Mouse (Mus musculus) stomach, postnatal 0 days (tissue): ENCODE measurements around the gene Pla2g2f.

Experiments used
- CTCF ChIP-seq: IDR thresholded peaks from 2 replicates; pipeline ENCODE4 v1.5.1; 2016; ENCODE audit warnings: antibody characterized with exemption, low read depth, mild to moderate bottlenecking, moderate library complexity
- EP300 ChIP-seq: optimal IDR thresholded peaks from 2 replicates; pipeline ENCODE3; 2016; ENCODE audit warnings: antibody characterized with exemption

DNA sequence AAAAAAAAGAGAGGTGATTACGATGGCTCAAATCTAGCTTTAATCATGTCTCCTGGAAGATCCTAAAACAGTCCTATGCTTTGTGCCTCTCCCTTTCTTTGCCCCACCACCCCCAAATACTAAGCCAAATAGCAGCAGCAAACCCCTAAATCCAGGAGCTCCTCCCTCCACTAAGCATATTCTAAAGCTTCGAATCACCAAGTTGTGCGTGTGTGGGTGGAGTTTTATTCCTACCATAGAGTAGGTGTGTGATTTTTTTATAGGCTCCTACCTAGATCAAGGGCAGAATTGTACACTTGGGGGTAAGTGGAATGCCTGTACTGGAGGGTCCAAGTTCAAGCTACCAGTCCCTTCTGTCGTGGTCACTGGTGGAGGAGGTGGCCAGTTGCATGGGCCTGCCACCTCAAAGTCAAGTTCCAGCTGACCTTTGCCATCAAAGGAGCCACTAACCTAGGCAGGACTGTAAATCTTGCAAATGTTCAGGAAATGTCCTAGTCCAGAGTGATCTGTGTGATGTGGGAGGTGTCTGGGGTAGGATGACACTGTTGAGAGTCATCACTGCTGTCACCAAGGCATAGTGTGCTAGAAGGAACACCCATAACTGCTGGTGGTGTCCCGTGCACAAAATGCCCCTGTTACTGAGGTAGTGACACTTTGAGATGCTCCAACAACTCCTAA lies 38.7 kb downstream of the Pla2g2f start:
- TF ChIP-seq EP300 (no peak), CTCF (no peak)
